Mouse (Mus musculus) G1E (cell line): ENCODE results near the gene Gm49368. TPM values are rescaled to one million over a fixed set of nuclear protein-coding genes. Genes with fewer than 3 reads are reported as not detected.
"Not testable (repeated sequence)": the region's sequence is repeated elsewhere in the genome, so short reads cannot be mapped to it uniquely, and the experiment has no call there.

Experiments
- ATAC-seq: 2 replicates; pipeline ENCODE4 v1.8.0; 2016; ENCODE audit warnings: mild to moderate bottlenecking; ENCODE audit not compliant: insufficient number of reproducible peaks, poor library complexity, low FRiP score, severe bottlenecking; ENCODE audit errors: extremely low read depth
- DNase-seq: peaks from one replicate; pipeline ENCODE4 v3.0.0; 2012; ENCODE audit warnings: low spot score
- H3K27me3 ChIP-seq: 2 replicates; pipeline ENCODE4 v1.6.1; 2012; ENCODE audit warnings: mild to moderate bottlenecking, low read length, inconsistent platforms; ENCODE audit not compliant: insufficient read depth
- H3K36me3 ChIP-seq: replicated peaks from 2 replicates; pipeline ENCODE3; 2012; ENCODE audit warnings: mild to moderate bottlenecking, inconsistent platforms
- H3K4me1 ChIP-seq: 2 replicates; pipeline ENCODE4 v1.6.1; 2012; ENCODE audit warnings: low read depth, low read length, inconsistent platforms, mixed read lengths; ENCODE audit not compliant: insufficient read depth
- H3K4me3 ChIP-seq: 2 replicates; pipeline ENCODE4 v1.5.1; 2012; ENCODE audit warnings: low read depth, mild to moderate bottlenecking, inconsistent platforms, low read length, moderate library complexity, mixed read lengths
- H3K9me3 ChIP-seq: replicated peaks from 2 replicates; pipeline ENCODE4 v1.6.1; 2012; ENCODE audit warnings: inconsistent platforms
- CTCF ChIP-seq: IDR thresholded peaks from 2 replicates; pipeline ENCODE4 v1.5.1; 2012; ENCODE audit warnings: low read depth, low read length, inconsistent platforms, mixed read lengths
- GATA1 ChIP-seq: IDR thresholded peaks from 2 replicates; pipeline ENCODE4 v1.6.1; 2012; ENCODE audit warnings: borderline replicate concordance, low read length, inconsistent platforms, mixed read lengths
- GATA2 ChIP-seq: IDR thresholded peaks from 2 replicates; pipeline ENCODE4 v1.6.1; 2012; ENCODE audit warnings: low read depth, low read length, inconsistent platforms, borderline replicate concordance
- POLR2AphosphoS5 ChIP-seq: IDR thresholded peaks from 2 replicates; pipeline ENCODE4 v1.6.1; 2012; ENCODE audit warnings: low read depth, low read length, inconsistent platforms; ENCODE audit not compliant: insufficient replicate concordance
- TAL1 ChIP-seq: conservative IDR thresholded peaks from 2 replicates; pipeline ENCODE4 v1.6.1; 2012; ENCODE audit warnings: low read depth, low read length, inconsistent platforms, mixed read lengths
- polyA plus RNA-seq: library from polyadenylated mRNA; stranded (reverse); fragments of >175 nt; gene quantifications from 2 replicates; pipeline ENCODE4 v1.2.3, GENCODE M21; 2012
- total RNA-seq, 2 experiments: library from RNA; stranded (forward) in 1 of 2; stranded (reverse) in 1 of 2; fragments of 200-1000 nt in 1 of 2; fragments of >200 nt in 1 of 2; fragmentation: Nextera tagmentation in 1 of 2; gene quantifications; 2 replicates each; pipeline ENCODE4 v1.2.3; 2014 to 2017

Gene Gm49368
- total and polyA plus RNA-seq, 3 experiments = not detected

DNA sequence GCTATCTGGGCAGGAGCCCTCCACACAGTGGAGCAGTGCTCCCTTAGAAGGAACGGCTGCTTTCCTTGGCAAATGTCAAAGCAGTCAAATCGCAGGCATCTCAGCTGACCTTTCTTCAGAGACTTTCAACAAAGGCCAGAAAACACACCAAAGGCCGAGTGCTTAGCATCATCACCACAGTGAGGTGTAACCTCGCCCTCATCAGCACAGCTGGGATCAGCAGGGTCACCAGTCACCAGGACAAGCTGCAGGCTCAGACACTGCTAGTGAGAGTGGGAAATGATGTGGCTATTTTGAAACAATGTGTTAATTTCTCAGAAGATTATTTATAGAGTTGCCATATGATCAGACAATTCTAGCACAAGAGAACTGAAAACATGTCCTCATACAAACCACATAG, 74.4 kb downstream of the Gm49368 start:
- TF ChIP-seq TAL1 (no peak), GATA2 (no peak), GATA1 (no peak), POLR2AphosphoS5 (no peak), CTCF (no peak)
- ATAC-seq (no peak), DNase-seq (no peak)
- Histone ChIP-seq H3K27me3 (peaks cover 20% of the 10 kb centered on the region), H3K36me3 (no peaks in the 10 kb centered on the region), H3K4me1 (no peaks in the 10 kb centered on the region), H3K9me3 (no peaks in the 10 kb centered on the region), H3K4me3 (no peak overlapping the region)

DNA sequence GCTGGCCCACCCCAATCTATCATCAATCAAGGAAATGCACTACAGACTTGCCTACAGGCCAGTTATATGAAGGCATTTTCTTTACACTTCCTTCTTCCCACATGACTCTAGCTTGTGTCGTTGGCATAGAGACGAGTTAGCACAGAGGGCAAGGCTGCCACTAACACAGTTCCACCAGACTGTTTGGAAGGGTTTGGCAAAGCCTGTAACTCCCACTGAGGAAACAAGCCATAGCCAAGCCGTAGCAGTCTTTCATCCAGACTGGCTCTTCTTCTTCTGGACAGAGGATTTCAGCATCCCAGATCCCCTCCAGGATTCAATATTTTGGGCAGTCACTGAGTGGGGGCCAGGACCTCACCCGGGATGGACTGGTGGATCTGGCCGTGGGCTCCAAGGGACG, 77.1 kb downstream of the Gm49368 start:
- H3K36me3 ChIP-seq = no peaks in the 10 kb centered on the region
- H3K4me3 ChIP-seq = no peak overlapping the region
- DNase-seq = no peak
- no peak for ATAC-seq
- no peaks in the 10 kb centered on the region for H3K9me3 ChIP-seq
- TF ChIP-seq TAL1 (no peak), GATA2 (no peak), POLR2AphosphoS5 (no peak)
- no peaks in the 10 kb centered on the region for H3K4me1 ChIP-seq
- peaks cover 18% of the 10 kb centered on the region for H3K27me3 ChIP-seq

DNA sequence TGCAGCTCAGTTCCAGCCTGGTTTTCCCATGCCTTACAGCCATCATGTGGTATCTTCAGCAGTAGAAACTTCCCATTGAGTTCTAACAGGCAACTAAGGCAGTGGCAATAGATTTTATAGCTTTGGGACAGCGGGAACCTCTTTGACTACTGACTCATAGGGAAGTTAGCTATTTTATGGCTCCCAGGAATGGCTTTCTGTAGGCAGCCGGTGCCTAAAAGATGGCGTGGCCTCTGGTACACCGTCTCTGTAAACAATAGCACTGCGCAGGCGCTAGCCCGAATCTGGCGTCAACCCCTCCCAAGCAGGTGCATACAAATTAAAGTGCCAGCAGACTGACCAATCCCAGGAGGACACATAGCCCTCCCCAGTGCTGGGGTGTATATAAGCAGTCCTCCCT, 88.5 kb downstream of the Gm49368 start:
- Histone ChIP-seq H3K9me3 (no peaks in the 10 kb centered on the region), H3K4me3 (no peak overlapping the region), H3K27me3 (no peaks in the 10 kb centered on the region; the same call in 1 of the 2 replicates), H3K4me1 (no peaks in the 10 kb centered on the region), H3K36me3 (no peaks in the 10 kb centered on the region)
- no peak for DNase-seq
- TF ChIP-seq POLR2AphosphoS5 (no peak), GATA2 (no peak), CTCF (no peak), TAL1 (no peak), GATA1 (no peak)
- ATAC-seq = no peak

DNA sequence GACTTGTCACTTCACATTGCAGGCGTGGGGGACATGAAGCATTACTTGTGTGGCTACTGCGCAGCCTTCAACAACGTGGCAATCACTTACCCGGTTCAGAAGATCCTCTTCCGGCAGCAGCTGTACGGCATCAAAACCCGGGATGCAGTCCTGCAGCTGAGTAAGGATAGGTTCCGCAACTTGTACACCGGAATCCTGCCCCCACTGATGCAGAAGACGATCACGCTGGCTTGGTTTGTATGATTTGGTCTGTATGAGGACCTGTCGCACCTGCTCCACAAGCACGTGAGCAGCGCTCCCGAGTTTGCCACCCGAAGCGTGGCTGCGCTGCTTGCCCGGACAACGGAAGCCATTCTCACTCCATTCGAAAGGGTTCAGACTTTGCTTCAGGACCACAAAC, 91.6 kb downstream of the Gm49368 start, which contains the start of gene Itgad:
Itgad (plus strand) TSS at position 301 of the 400 bp plus-strand sequence.
- no peak for TF ChIP-seq CTCF
- no peak within 1 kb of the TSS for H3K4me3 ChIP-seq
- DNase-seq (no peak), ATAC-seq (no peak)
- no peaks in the 10 kb centered on the region for H3K4me1 ChIP-seq
- H3K9me3 ChIP-seq = no peaks in the 10 kb centered on the region
- H3K36me3 ChIP-seq = no peaks in the 10 kb centered on the region
- H3K27me3 ChIP-seq = no peaks in the 10 kb centered on the region; the same call in 1 of the 2 replicates

DNA sequence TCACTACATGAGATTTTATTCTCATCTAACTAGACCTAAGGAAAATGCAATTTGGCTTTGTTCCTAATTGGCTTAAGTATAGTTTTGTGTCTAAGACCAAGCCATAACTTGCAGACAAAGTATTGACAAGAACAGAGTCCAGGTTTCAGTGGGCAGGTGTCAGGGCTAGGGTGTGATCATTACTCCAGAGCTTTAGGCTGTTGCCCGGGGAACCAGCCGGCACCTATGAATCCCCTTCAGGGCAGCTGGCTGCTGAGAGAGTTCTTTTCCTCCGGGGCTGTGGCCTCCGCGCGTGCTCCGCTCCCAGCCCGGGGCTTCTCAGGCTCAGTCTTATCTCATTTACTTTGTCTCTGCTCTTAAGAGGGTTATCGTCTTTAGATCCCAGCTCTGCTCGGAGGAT, 92.4 kb downstream of the Gm49368 start:
- Histone ChIP-seq H3K27me3 (no peaks in the 10 kb centered on the region; the same call in 1 of the 2 replicates), H3K9me3 (no peaks in the 10 kb centered on the region), H3K36me3 (no peaks in the 10 kb centered on the region), H3K4me3 (no peak overlapping the region), H3K4me1 (no peaks in the 10 kb centered on the region)
- no peak for DNase-seq
- TF ChIP-seq POLR2AphosphoS5 = no peak
- no peak for TF ChIP-seq GATA1
- no peak for TF ChIP-seq CTCF
- TF ChIP-seq GATA2 = no peak
- TF ChIP-seq TAL1 = no peak
- ATAC-seq = no peak

DNA sequence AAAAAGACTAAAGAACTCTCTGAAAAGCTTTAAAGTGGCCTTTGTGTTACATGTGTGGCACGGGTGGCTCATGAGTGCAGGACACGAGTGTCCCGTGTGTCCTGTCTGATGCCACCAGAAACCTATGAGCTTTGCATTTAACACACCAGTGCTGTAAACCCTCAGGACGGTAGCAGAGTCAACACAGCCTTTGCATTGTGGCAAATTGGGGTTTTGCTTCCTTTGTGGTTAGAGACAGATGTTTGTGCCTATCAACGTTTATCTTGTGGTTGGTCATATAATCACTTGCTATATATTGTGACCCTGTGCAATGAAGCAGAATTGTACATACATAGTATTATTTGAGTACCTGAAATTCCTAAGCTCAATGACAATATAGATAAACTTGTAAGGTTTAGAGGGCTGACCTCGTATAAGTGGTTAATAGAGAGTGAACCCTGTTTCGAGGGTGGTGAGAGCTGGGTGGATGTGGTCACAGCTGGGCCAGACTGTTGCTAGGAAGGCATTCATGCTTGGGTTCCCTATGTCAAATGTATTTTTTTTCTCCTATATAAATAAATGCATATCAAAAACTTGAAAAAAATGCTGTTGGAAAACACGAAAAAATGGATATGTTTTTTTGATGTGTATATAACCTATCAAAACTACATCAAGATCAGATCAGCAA, 96.3 kb downstream of the Gm49368 start:
- not testable (repeated sequence) for H3K4me3 ChIP-seq, H3K9me3 ChIP-seq, H3K4me1 ChIP-seq, DNase-seq, H3K27me3 ChIP-seq, H3K36me3 ChIP-seq
- peak; percentile 73 for ATAC-seq

DNA sequence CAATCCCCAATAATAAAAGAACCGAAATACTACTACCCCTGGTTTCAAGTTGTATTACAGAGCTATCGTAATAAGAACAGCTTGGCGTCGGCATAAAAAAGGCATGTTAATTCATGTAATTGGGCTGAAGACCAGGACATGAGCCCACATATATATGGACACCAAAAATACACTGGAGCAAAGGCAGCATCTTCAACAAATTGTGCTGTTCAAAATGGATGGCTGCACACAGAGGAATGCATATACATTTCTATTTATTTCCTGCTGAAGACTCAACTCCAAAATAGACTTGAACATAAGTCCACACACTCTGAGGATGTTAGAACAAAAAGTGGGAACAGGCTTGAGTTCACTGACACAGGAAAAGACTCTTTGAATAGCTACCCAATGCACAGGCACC, 101.5 kb downstream of the Gm49368 start:
- ATAC-seq = no peak
- no peaks in the 10 kb centered on the region for H3K9me3 ChIP-seq
- no peak overlapping the region for H3K4me3 ChIP-seq
- TF ChIP-seq CTCF (no peak), POLR2AphosphoS5 (no peak), TAL1 (no peak), GATA2 (no peak), GATA1 (no peak)
- DNase-seq = no peak
- H3K4me1 ChIP-seq = no peaks in the 10 kb centered on the region
- peaks cover 3% of the 10 kb centered on the region for H3K27me3 ChIP-seq
- H3K36me3 ChIP-seq = no peaks in the 10 kb centered on the region
